Mouse (Mus musculus) c-Kit-positive CD71-positive TER-119-negative erythroid progenitor cells, embryonic 14.5 days (primary cell): Measurements from ENCODE around the gene Robo2.
"Not testable (repeated sequence)": the region's sequence is repeated elsewhere in the genome, so short reads cannot be mapped to it uniquely, and the experiment has no call there.

Source experiments
- DNase-seq: peaks from one replicate; pipeline ENCODE4 v3.0.0-alpha.2; 2013; ENCODE audit warnings: low read depth

Gene Robo2

DNA sequence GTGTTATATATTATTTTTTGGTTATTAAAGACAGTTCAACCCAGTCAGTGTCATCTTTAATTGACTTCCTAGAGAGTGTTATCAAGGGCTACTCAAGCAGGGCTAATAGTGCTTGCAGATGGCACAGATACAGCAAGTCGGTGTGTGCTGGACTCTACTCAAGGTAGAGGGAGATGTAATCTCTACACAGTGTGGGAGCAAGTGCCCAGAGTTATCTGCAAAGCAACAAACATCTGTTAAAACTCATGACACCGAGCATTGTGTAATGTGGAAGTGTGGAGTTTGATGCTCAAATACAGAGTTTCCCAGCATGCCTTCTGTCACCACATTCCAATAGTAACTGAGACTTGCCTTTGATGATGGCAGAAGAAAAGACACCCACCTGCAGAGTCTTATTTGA is 345.7 kb downstream of the Robo2 start:
- DNase-seq: no peak

DNA sequence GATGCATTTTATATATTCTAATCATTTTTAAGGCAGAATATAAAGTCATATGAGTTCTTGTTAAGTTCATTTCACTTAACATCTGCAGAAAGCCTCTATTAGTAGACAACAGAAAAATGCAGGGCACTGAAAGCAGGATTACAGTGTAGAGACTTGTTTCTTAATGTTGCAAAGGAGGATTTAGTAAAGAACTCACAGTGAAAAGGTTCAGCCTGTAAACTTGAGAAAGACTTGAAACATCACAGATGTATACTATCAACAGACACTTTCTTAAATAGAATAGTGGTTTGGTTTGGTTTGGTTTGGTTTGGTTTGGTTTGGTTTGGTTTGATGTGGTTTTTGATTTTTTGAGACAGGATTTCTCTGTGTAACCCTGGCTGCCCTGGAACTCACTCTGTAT is 349.7 kb downstream of the Robo2 start:
- no peak for DNase-seq

DNA sequence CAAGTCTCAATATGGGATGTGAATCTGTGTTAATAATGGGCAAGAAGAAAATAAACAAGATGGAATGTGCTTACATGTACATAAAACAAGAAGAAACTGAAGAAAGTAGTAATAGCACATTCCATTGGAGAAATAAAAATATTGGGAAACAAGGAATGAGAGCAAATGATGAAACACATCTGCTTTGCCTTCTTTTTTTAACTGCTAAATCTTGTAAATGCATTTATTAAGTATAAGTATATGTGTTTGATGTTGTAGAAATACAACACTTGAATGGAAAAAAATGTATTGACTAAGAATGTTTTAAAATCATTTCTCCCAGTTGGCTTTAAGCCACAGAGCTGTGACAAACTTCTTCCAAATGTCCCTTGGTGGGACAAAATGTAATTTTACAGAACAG is 350.1 kb downstream of the Robo2 start:
- DNase-seq: no peak

DNA sequence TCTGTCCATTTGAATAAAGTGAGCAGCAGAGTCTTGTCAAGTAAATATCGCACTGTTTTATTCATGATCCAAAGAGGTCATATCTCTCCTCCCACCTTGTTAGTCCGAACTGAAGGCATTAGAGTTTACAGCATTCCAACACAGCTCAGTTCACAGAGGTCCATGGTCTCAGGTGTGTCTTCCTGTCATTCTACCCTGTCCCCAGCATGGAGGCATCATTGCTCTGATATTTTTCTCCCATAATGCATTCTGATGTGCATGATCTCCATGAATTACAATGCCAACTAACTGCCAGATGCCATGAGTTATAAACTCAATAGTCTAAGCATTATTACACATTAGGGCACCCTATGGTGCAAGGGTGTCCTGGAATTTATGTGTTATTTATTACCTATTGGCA is 354.7 kb downstream of the Robo2 start:
- DNase-seq: no peak

DNA sequence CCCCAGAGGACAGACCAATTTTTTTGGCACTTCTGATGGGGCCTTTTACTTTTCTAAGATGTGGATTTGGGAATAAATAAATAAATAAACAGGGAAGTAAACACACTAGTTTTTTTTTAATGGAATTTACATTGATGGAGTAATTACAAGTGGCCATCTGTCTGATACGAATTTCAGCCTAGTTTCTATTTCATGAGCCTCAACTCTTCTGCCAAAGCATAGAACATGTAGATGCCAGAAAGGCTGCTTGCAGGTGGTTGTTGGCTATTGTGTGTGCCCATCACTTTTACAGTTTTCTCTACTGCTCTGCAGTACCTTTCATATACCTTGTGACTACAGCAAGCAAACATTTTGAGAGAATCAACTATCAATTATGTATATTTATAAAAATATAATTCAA is 355.4 kb downstream of the Robo2 start:
- no peak for DNase-seq

DNA sequence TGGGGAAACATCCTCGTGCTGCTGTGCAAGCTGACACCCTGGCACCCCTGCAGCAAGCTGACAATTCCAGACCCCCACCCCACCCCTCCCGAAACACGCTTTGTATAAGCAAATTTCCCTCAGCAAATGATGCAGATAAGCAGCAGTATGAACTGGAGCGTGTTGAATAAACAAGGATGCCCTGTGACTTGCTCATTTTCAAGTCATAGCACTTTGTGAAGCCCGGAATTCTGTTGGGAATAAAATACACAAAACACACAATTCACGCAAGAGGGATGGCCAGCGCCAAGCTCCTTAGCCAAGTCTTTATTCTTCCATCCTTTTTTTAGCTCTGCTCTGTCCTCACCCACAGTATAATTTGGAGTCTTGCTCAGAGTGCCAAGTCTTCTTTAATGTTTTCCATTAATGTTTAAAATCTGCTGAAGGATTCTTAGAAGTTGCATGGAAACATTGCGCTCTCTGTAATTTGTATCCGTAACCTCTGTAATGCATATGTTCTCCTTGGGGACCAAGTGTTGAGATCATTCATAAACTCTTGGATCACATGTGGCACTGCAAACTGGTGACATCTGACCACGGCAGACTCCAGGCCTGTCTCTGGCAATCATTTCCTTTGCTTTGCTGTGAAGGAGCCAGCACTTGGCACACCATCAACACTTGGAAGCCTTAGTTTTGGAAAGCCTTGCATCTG is 356.4 kb downstream of the Robo2 start:
- no peak for DNase-seq

DNA sequence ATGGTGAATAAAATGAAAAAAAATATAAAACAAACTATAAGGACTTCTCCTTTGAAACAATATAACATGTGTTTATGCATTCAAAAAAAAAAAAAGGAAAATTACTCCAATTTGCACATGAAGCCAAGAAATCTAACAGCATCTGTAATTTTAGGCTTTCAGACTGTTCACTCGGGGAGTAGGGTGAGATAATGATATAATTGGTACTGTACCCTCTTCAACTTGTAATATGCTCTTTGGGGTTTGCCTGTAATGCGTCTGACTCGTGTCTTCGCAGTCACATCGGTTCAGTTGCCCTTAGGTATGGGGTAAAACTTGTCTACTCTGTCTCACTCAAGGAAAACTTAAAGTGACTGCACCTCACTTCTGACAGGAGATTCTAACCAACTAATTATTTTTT is 362.2 kb downstream of the Robo2 start:
- no peak for DNase-seq

DNA sequence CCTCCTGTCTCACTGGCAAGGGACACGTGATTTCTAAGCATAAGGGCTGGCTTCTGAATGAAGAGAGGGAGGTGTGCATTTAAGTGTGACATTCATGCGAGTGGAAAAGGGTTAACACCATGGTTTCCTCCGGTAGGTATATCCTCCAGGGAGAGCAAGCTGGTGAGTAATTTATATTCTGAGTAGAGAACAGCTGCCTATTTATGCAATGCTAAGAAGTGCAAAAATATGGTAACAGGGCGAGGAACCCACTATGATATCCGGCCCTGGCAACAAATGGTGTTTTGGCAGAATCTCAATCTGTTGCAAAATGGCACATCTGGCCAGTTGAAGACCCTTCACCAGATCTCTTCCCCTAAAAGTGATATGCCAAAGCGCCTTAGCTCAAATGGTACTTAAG is 362.6 kb downstream of the Robo2 start:
- DNase-seq: no peak

DNA sequence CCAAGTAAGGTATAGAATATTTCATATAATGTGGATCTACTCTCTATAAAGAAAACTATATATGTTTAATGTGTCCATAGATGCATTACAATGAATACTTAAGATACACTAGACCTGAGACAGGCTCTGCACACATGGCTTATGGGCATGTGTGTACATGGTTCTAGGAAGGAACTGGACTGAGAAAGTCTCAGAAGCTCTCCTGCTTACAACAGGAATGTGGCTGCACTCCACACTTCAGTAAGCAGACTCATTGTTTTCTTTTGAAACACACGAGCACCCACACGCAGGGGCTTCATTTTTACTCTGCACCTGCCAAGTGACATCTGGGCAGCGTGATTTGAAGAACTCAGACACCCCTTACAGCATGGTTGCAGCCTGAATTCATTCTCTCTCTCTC is 364.4 kb downstream of the Robo2 start:
- DNase-seq: no peak

DNA sequence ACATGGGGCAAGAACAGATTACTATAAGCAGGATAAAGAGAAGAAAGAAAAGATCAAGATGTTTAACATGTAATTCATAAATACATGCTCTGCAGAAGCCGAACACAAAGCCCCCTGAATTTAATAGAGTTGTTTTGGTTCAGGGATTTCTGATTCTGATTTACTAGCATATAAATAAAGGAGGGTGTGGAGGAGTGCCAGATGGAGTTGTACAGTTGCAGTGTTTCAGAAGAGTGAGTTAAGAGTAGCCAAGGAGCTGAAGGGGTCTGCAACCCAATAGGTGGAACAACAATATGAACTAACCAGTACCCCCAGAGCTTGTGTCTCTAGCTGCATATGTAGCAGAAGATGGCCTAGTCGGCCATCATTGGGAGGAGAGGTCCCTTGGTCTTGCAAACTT is 370.8 kb downstream of the Robo2 start:
- not testable (repeated sequence) for DNase-seq

DNA sequence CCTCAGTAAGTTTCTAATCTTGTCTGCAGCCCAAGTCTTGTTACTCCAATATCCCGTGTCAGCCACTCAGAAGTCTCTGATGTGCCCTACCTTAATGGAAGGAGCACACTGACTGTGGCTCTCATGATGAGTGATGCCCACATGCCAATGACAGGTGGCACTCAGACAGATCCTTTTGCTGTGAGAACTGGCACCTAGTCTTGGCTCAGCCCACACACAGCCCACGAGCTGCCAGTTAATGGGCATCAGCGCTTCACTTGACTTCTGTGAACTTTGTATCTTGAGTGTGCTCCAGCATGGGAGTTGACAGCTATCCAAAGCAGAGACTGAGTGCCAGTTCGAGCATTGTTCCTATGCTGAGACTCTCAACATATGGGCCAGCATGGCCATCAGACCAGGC is 383.8 kb downstream of the Robo2 start:
- DNase-seq: no peak

DNA sequence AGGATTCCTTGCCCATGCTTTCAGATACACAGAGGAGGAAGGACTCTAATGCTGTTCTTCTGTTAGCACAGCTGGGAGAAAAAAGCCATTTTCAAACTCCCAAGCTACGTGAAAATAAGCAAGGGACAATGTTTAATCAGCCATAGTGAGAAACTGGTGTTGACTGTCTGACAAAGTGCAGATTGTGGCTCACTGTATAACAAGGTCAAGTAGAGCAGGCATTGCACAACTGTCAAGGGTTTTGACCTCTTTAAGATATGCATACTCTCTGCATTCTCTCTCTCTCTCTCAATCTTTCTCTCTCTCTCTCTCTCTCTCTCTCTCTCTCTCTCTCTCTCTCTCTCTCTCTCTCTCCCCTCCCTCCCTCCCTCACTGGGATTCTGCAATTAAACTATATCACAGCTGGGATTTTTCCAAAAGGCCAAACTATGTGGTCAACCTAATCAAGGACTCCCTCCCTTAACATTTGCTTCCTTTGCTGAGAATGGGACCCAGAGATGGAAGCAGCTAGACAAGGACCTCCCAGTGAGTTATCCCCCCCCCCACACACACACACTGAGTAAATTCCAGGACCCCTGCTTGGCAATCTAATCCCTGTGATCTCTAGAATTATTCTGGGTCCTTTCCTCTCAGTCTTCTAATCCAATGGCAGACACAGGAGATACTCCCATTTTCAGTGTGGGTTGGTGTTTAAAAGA is 389.2 kb downstream of the Robo2 start:
- no peak for DNase-seq

DNA sequence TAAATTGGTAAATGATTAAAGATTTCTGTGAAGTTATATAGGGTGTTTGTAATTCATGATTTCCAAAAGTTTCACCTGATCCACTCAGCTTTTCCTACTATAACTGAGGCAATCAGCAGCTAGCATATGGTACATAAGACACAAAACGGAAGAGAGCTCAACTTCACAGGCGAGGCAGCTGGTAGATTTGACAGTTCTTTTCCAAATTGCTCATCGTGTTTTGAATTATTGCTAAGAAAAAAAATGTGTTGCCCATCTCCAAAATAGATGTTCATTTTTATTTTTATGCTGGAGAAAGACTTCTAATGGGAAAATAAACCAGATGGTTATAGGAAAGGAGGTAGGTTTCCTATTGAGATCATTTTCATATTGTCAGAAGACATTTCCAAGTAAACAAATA is 405.9 kb downstream of the Robo2 start:
- no peak for DNase-seq

DNA sequence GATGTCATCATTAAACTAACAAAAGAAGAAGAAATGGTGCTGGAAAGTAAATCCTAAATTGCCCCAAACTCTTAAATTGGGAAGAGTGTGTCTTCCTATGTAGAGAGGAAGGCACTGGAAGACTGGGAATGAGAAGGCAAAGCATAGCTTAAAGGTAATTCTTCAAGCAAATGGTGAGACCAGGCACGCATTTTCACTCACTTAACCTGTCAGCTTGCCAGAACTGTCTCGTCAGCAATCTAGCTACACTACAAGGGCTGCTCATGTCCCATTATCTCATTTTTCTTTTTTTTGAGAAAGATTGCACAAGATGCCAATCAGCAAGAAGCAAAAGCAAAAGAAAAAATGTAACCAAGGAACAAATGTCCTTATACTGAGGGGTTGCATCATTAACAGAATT is 410.3 kb downstream of the Robo2 start:
- DNase-seq: no peak

DNA sequence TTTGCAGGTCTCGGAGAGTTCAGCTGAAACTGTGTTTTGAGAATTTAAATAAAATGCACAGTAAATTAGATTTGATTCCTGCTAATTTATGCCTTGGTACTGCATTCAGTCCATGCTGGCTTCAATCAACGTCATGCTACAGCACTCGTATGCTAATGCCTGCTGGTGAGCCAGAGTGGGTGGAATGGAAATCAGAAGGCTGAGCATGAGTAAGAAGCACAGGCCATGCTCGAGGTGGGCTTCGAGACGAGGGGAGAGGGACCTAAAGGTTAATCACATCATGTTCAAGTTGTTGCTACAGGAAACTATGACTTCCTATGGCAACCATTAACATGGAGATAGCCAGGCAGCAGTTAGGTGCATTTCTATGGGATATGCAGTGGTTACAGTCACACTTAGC is 420.4 kb downstream of the Robo2 start:
- DNase-seq: no peak

DNA sequence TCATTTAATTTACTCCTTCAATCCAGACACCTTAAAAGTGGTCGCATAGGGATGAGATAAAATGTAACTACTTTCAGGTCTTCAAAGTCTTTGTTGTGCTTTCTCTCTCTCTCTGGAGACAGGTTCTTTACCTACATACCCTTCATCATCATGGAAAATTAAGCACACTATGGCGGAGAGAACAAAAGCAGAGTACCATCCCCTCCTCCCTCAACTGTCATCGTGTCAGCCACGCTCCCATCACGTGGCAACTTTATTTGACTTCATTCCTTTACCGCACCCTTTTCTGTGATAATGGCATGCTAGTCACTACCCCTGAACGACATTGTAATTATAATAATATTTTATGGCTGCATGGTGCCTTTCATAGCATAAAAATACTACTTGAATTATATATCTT is 442.1 kb downstream of the Robo2 start:
- DNase-seq: no peak

DNA sequence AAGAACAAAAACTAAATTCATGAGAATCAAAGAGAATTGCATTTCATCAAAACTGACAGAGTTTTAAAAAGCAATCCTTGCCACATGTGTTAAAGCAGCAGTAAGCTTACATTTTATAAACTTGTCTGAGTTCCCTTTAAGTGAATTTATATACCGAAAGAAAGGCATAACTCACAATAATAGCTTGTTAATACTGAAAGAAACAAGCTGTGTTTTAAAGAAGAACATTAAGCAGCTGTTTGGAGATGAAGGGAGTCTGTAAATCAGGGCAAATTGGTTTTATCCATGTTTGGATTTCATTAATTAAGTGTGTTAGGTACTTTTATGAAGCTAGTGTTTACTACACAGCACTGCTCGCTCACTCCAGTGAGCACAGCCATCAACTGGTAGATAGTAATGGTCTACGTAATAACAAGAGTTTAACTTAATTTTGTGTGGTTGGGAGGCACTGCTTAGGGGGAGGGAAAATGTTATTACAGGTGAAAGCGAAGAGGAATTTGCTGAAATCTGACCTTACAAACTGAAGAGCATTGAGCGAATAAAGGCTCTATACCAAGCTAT is 447.2 kb downstream of the Robo2 start:
- DNase-seq: no peak

DNA sequence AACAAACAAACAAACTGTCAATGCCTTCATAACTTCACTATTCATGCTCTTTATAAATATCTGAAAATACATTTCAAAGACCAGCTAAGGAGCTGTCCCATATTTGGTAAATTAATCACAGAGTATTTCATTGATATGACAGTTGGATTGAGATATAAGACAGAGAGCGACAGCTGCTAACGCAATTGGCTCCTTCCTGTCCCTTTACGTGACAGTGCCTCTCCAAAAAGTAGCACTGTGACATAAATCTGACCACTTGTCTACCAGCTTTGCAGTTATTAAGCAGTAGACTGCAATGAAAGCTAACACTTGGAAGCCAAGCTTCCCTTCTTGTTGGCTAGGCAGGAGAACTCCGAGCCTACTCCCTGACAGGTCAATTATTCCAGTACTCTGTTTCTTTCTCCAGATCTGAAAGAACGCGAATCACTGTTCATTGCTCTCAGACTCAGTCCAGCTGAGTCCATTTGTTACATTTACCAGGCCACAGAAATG is 452.1 kb downstream of the Robo2 start:
- no peak for DNase-seq

DNA sequence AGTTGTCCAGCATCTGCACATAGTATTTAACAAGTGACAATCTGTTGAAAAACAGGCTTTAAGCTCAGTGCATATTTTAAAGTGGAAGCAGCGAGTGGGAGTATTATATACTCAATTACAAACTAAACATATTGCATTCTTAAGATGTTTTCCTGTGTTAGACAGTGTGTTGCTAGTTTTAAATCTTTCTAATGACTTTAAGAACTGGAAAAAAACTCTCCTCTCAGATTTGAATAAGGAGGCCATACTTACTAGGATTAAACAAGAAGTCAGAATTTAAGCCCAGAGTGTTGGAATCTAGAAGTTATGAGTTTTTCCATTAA is 453.1 kb downstream of the Robo2 start:
- no peak for DNase-seq

DNA sequence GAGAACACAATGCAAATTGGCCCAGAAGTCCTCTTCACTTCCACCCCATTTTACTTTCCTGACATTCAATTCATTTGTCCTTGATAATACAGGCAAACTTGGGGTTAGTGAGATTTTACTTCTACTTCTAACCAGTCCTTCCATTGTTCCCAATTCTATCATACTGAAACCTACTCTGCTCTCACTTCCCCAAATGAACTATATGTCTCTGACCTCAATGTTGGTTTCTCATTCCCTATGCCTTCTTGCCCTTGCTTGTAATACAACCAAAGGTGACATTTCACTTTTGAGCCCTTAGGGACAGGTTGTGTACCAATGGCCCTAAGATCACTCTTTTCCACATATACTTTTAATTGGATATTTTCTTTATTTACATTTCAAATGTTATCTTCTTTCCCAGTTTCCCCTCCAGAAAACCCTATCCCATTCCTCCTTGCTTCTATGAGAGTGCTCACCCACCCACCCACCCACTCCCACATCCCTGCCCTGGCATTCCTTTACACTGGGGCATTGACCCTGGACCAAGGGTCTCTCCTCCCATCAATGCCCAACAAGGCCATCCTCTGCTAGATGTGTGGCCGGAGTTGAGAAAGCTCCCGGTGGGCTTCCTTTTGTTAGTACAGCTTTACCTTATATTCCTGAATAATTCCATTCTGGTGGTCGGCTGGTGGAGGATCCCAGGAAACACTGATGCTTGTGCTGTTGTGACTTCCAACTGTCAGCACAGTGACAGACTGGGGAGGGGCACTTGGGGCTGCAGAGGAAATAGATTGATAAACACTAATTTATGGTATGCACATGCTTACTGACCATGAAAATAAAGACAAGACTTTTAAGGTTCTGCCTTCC is 453.7 kb downstream of the Robo2 start:
- no peak for DNase-seq

DNA sequence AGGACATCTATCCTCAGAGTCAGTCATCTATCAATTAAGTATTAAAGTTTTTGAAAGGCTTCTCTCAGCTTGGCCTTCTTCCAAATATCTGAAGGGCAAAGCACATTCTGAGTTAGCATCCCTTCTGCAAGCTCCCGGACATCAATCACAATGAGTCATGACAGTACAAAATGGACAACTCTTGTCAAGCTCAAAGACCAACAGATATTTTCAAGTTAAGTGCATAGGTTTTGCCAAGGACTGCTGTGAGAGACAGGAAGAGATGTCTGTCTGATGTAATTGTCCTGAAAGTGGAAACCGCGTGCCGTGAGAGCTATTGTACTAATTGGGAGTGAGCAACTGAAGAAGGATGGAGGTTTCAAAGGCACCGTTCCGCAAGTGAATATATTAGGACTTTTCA is 465.5 kb downstream of the Robo2 start:
- DNase-seq: no peak

DNA sequence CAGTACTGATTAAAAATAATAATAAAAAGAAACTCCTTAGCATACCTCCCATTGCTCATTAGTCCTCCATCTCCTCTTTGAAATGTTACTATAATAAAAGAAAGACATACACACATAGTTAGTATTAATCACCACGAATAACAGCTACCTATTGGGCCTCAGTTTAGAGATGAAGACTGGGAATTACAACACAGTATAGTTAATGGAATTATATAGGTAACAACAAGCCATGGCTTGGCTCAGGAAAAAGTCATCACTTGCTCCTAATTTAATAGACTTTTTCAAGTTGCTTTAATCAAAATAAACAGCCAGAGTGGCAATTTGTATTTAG is 471.4 kb downstream of the Robo2 start:
- no peak for DNase-seq
